Comparison of ENCODE assay signal across 16 mouse cellular contexts in genomic region chr6:85935646-85936045, GRCm38 (mm10). TPM values are rescaled to one million over a fixed set of nuclear protein-coding genes. Genes with fewer than 3 reads are reported as not detected.
A peak's percentile ranks its signal among the peaks of the same experiment; 100 is the strongest.
DNase-seq lines count a peak whose midpoint lies in the region; ATAC-seq and TF ChIP-seq lines count a peak whose summit lies in the region.
"Had no signal": no experiment of that assay in that cellular context is flagged by ENCODE, and none has a peak within 500 bp of the region (broad histone marks: within the 10 kb centered on the region; RNA-seq: fewer than 3 reads in every experiment).

No protein-coding gene starts in this region.

- TF ChIP-seq POLR2A in liver, adult 2 months (IDR thresholded peaks at IDR 0.05; ENCODE audit: extremely low read depth, insufficient read depth, low read length) = no peak

- H3K4me3 ChIP-seq in liver, adult 2 months (ENCODE audit: insufficient read depth, low read depth, low read length) = no peak overlapping the region
- H3K4me3 ChIP-seq: hindbrain, embryonic 13.5 days had no signal

- H3K36me3 ChIP-seq in liver, adult 2 months (ENCODE audit: control insufficient read depth, insufficient read depth, low read length) = peaks cover 3% of the 10 kb centered on the region

- ATAC-seq in megakaryocyte progenitor cell, adult 5-6 weeks (replicated peaks; ENCODE audit: poor library complexity) = peak; percentile 36
- ATAC-seq: midbrain, embryonic 13.5 days had no signal

- H3K27ac ChIP-seq in liver, adult 2 months (replicated peaks; ENCODE audit: insufficient read depth, low read depth, low read length) = peak overlapping the region; percentile 19; the same call in 1 of the 2 replicates
- H3K27ac ChIP-seq: embryonic facial prominence, embryonic 13.5 days; forebrain, embryonic 12.5 days; heart, embryonic 13.5 days; hindbrain, embryonic 13.5 days; midbrain, embryonic 13.5 days had no signal

- H3K79me2 ChIP-seq in liver, adult 2 months (ENCODE audit: control insufficient read depth, insufficient read depth, low read length) = no peaks in the 10 kb centered on the region

- no peaks in the 10 kb centered on the region for H3K27me3 ChIP-seq in liver, adult 2 months (ENCODE audit: control insufficient read depth, insufficient read depth, low read length)
- H3K27me3 ChIP-seq: embryonic facial prominence, embryonic 13.5 days; forebrain, embryonic 12.5 days; heart, embryonic 13.5 days; hindbrain, embryonic 13.5 days; midbrain, embryonic 13.5 days; neural tube, embryonic 13.5 days had no signal

- TF ChIP-seq CTCF in liver, adult 2 months (IDR thresholded peaks at IDR 0.05; ENCODE audit: low read depth, low read length) = no peak

- peaks cover 36% of the 10 kb centered on the region for H3K4me1 ChIP-seq in liver, adult 2 months (ENCODE audit: control insufficient read depth, insufficient read depth, low read length)
- H3K4me1 ChIP-seq: embryonic facial prominence, embryonic 13.5 days; hindbrain, embryonic 13.5 days had no signal

- WGBS in liver, adult 2 months = 83% methylated on average over 3 of the region's 3 CpGs

- DNase-seq in liver, adult 2 months (ENCODE audit: extremely low read depth, low read depth, low spot score) = no peak
- DNase-seq in liver (no peak), 416B (ENCODE audit: low read depth) (peak; percentile 70), A20 (ENCODE audit: low read depth, low spot score) (peak; percentile 63)
- DNase-seq in cerebellum, adult 18-20 months = no peak
- DNase-seq in left cerebral cortex, adult 11 months (ENCODE audit: low spot score) = no peak
- DNase-seq: cerebellum, postnatal 10 days; gastrocnemius, postnatal 25 days; right cerebral cortex, adult 18-20 months had no signal

- no peak overlapping the region for H3K9ac ChIP-seq in liver, adult 2 months (ENCODE audit: low read depth, low read length)
- H3K9ac ChIP-seq: embryonic facial prominence, embryonic 13.5 days; forebrain, embryonic 12.5 days had no signal

RNA-seq across cellular contexts. Expression of gene Nat8f1, which starts 20.2 kb away (rescaled TPM):
- 328 and 390 TPM in 2 replicates for total RNA-seq in liver, adult 2 months (2014; rRNA removed)
- polyA plus RNA-seq in liver, adult 2 months (2012; rRNA removed) = 627 and 681 TPM in 2 replicates
- total RNA-seq in megakaryocyte progenitor cell, adult 5-6 weeks (2015) = 4.8 and 5.0 TPM in 2 replicates
- total RNA-seq in megakaryocyte progenitor cell, adult 5-6 weeks (2017) = 2.4 and 5.7 TPM in 2 replicates

RNA-seq across cellular contexts. Expression of gene Tprkb, which starts 24.0 kb away (rescaled TPM):
- total RNA-seq in liver, adult 2 months (2014; rRNA removed) = 159 and 170 TPM in 2 replicates
- polyA plus RNA-seq in liver, adult 2 months (2012; rRNA removed) = 93.1 and 100 TPM in 2 replicates
- total RNA-seq in megakaryocyte progenitor cell, adult 5-6 weeks (2015) = 25.4 and 26.1 TPM in 2 replicates
- total RNA-seq in megakaryocyte progenitor cell, adult 5-6 weeks (2017) = 32.1 and 43.8 TPM in 2 replicates

RNA-seq across cellular contexts. Expression of gene Dusp11, which starts 25.8 kb away (rescaled TPM):
- 26.1 and 37.7 TPM in 2 replicates for total RNA-seq in liver, adult 2 months (2014; rRNA removed)
- 19.6 and 28.9 TPM in 2 replicates for polyA plus RNA-seq in liver, adult 2 months (2012; rRNA removed)
- total RNA-seq in megakaryocyte progenitor cell, adult 5-6 weeks (2015) = 61.4 and 64.5 TPM in 2 replicates
- total RNA-seq in megakaryocyte progenitor cell, adult 5-6 weeks (2017) = 36.7 and 38.0 TPM in 2 replicates

RNA-seq across cellular contexts. Expression of gene Nat8f4, which starts 31.0 kb away (rescaled TPM):
- total RNA-seq in liver, adult 2 months (2014; rRNA removed) = 4.4 and 4.5 TPM in 2 replicates
- 2.9 and 3.5 TPM in 2 replicates for polyA plus RNA-seq in liver, adult 2 months (2012; rRNA removed)
- 0.05 and 0.27 TPM in 2 replicates for total RNA-seq in megakaryocyte progenitor cell, adult 5-6 weeks (2015)
- total RNA-seq in megakaryocyte progenitor cell, adult 5-6 weeks (2017) = 0.62 and 1.8 TPM in 2 replicates

Comparison
In these comparisons a context has a peak if more than half of its experiments do, and no peak if none do; other contexts are left out.
1. DNase-seq: peak in 416B (single experiment) and A20 (single experiment); none in liver, adult 2 months (single experiment), liver (single experiment), cerebellum, adult 18-20 months (0 of 2) and left cerebral cortex, adult 11 months (single experiment).
2. RNA of gene Nat8f1, which starts 20.2 kb away (total RNA-seq): 328 to 390 TPM in liver, adult 2 months; 2.4 to 5.7 TPM in megakaryocyte progenitor cell, adult 5-6 weeks; every median in the first group is over 10 times any median in the second.